Mouse (Mus musculus) midbrain, embryonic 16.5 days (tissue): ENCODE results near the gene Nufip2. TPM values are rescaled to one million over a fixed set of nuclear protein-coding genes. Genes with fewer than 3 reads are reported as not detected.
"Not testable (repeated sequence)": the region's sequence is repeated elsewhere in the genome, so short reads cannot be mapped to it uniquely, and the experiment has no call there.

Source experiments
- ATAC-seq: fragments of 200-750 bp; cut with Nextera tagmentation; 2 replicates; pipeline ENCODE4 v1.8.0; 2017; ENCODE audit warnings: moderate TSS enrichment
- H3K27ac ChIP-seq: fragments of 300-500 bp; sonication (generic); 2 replicates; pipeline ENCODE4 v1.5.1; 2014; ENCODE audit warnings: mild to moderate bottlenecking, low read length, mixed read lengths
- H3K27me3 ChIP-seq: fragments of 300-500 bp; sonication (generic); 2 replicates; pipeline ENCODE4 v1.6.1; 2014; ENCODE audit warnings: low read depth, low read length, mixed read lengths; ENCODE audit not compliant: control insufficient read depth, insufficient read depth
- H3K36me3 ChIP-seq: fragments of 300-500 bp; sonication (generic); 2 replicates; pipeline ENCODE4 v1.6.1; 2014; ENCODE audit warnings: mild to moderate bottlenecking, low read length, moderate library complexity, mixed read lengths; ENCODE audit not compliant: control insufficient read depth, insufficient read depth
- H3K4me1 ChIP-seq: fragments of 300-500 bp; sonication (generic); 2 replicates; pipeline ENCODE4 v1.6.1; 2014; ENCODE audit warnings: mild to moderate bottlenecking, low read length, mixed read lengths; ENCODE audit not compliant: control insufficient read depth, insufficient read depth
- H3K4me2 ChIP-seq: fragments of 300-500 bp; sonication (generic); 2 replicates; pipeline ENCODE4 v1.6.1; 2014; ENCODE audit warnings: mild to moderate bottlenecking, low read length, mixed read lengths
- H3K4me3 ChIP-seq: fragments of 300-500 bp; sonication (generic); 2 replicates; pipeline ENCODE4 v1.5.1; 2014; ENCODE audit warnings: low read depth, mild to moderate bottlenecking, low read length, moderate library complexity, mixed read lengths
- H3K9ac ChIP-seq: fragments of 300-500 bp; sonication (generic); 2 replicates; pipeline ENCODE4 v1.6.1; 2014; ENCODE audit warnings: low read depth, low read length, mixed read lengths
- H3K9me3 ChIP-seq: fragments of 300-500 bp; sonication (generic); replicated peaks from 2 replicates; pipeline ENCODE4 v1.6.1; 2014; ENCODE audit warnings: mild to moderate bottlenecking, low read length, mixed read lengths; ENCODE audit not compliant: control insufficient read depth, poor library complexity, severe bottlenecking
- WGBS: fragments of 180-500 bp; shearing (Covaris S2); extraction: QIAGEN DNeasy Blood & Tissue Kit; methylation state at CpG from one replicate; pipeline ENCODE4 v1.1.7; 2014; 5-methylcytosine and 5-hydroxymethylcytosine counted together
- polyA plus RNA-seq: library from polyadenylated mRNA; unstranded; fragments of >200 nt; fragmentation: Nextera tagmentation; extraction: Ambion mirVana; gene quantifications from 2 replicates; pipeline ENCODE4 v1.2.1, GENCODE M21; 2015

The Nufip2 gene
- polyA plus RNA-seq, 1 experiment from 2014 or later: 3.2 TPM

GRCm38 (mm10) chr11:77665384-77665783 is 20.6 kb upstream of the Nufip2 start:
- not testable (repeated sequence) for ATAC-seq, H3K27ac ChIP-seq, H3K9me3 ChIP-seq, H3K9ac ChIP-seq, H3K4me3 ChIP-seq, H3K4me1 ChIP-seq, H3K36me3 ChIP-seq, H3K27me3 ChIP-seq, H3K4me2 ChIP-seq
- WGBS: 76% methylated on average over 5 of the region's 5 CpGs

GRCm38 (mm10) chr11:77666766-77667165 is 19.2 kb upstream of the Nufip2 start:
- H3K9ac ChIP-seq, H3K4me1 ChIP-seq, ATAC-seq, H3K4me3 ChIP-seq, H3K4me2 ChIP-seq, H3K27me3 ChIP-seq, H3K27ac ChIP-seq, H3K36me3 ChIP-seq, H3K9me3 ChIP-seq: not testable (repeated sequence)
- 93% methylated on average over 8 of the region's 8 CpGs for WGBS

GRCm38 (mm10) chr11:77672746-77673145 is 13.2 kb upstream of the Nufip2 start:
- H3K4me1 ChIP-seq: no peaks in the 10 kb centered on the region
- 92% methylated on average over 2 of the region's 2 CpGs for WGBS
- 0 out of 2 replicates have a peak, but pooled peaks cover 5% of the 10 kb centered on the region for H3K9me3 ChIP-seq
- no peak overlapping the region for H3K27ac ChIP-seq
- no peaks in the 10 kb centered on the region for H3K36me3 ChIP-seq
- H3K4me2 ChIP-seq: no peak overlapping the region
- H3K4me3 ChIP-seq: no peak overlapping the region
- no peak for ATAC-seq
- no peak overlapping the region for H3K9ac ChIP-seq
- H3K27me3 ChIP-seq: no peaks in the 10 kb centered on the region

- H3K9ac ChIP-seq: no peak overlapping the region
- no peaks in the 10 kb centered on the region for H3K36me3 ChIP-seq
- 73% methylated on average over 4 of the region's 4 CpGs for WGBS
- no peak for ATAC-seq
- H3K4me3 ChIP-seq: no peak overlapping the region
- no peaks in the 10 kb centered on the region for H3K27me3 ChIP-seq
- no peak overlapping the region for H3K4me2 ChIP-seq
- no peak overlapping the region for H3K27ac ChIP-seq
- 0 out of 2 replicates have a peak, but pooled peaks cover 5% of the 10 kb centered on the region for H3K9me3 ChIP-seq
- no peaks in the 10 kb centered on the region for H3K4me1 ChIP-seq
Measured at GRCm38 (mm10) chr11:77673428-77673991, 12.4 kb upstream of the Nufip2 start.

GRCm38 (mm10) chr11:77680018-77680417 is 5.9 kb upstream of the Nufip2 start:
- Histone ChIP-seq H3K27me3 (no peaks in the 10 kb centered on the region), H3K9me3 (no peaks in the 10 kb centered on the region), H3K4me1 (peaks cover 2% of the 10 kb centered on the region; the same call in 1 of the 2 replicates), H3K4me3 (no peak overlapping the region), H3K9ac (no peak overlapping the region), H3K36me3 (no peaks in the 10 kb centered on the region), H3K4me2 (no peak overlapping the region), H3K27ac (no peak overlapping the region)
- WGBS: 3% methylated on average over 2 of the region's 2 CpGs
- no peak for ATAC-seq

GRCm38 (mm10) chr11:77684896-77685295 is 1.1 kb upstream of the Nufip2 start:
- WGBS: 60% methylated on average over 2 of the region's 2 CpGs
- Histone ChIP-seq H3K4me3 (no peak overlapping the region), H3K27me3 (no peaks in the 10 kb centered on the region), H3K9me3 (no peaks in the 10 kb centered on the region), H3K27ac (no peak overlapping the region), H3K36me3 (no peaks in the 10 kb centered on the region), H3K4me1 (peaks cover 11% of the 10 kb centered on the region), H3K4me2 (no peak overlapping the region), H3K9ac (no peak overlapping the region)
- no peak for ATAC-seq

GRCm38 (mm10) chr11:77686346-77686840 is 438 bp downstream of the Nufip2 start:
- H3K9me3 ChIP-seq: no peaks in the 10 kb centered on the region
- H3K4me1 ChIP-seq: peaks cover 11% of the 10 kb centered on the region
- H3K4me3 ChIP-seq: peak overlapping the region; percentile 99
- under 1% methylated on average over 27 of the region's 30 CpGs for WGBS
- no peaks in the 10 kb centered on the region for H3K36me3 ChIP-seq
- peak overlapping the region; percentile 96 for H3K27ac ChIP-seq
- peak; percentile 58 for ATAC-seq
- peak overlapping the region; percentile 94 for H3K9ac ChIP-seq
- peak overlapping the region; percentile 81 for H3K4me2 ChIP-seq
- H3K27me3 ChIP-seq: no peaks in the 10 kb centered on the region

GRCm38 (mm10) chr11:77686841-77687540 is 1.0 kb downstream of the Nufip2 start:
- H3K36me3 ChIP-seq: 0 out of 2 replicates have a peak, but pooled peaks cover 3% of the 10 kb centered on the region
- under 1% methylated on average over 48 of the region's 76 CpGs for WGBS
- H3K27me3 ChIP-seq: no peaks in the 10 kb centered on the region

GRCm38 (mm10) chr11:77687541-77688131 is 1.7 kb downstream of the Nufip2 start:
- Histone ChIP-seq H3K4me2 (peak overlapping the region; percentile 81), H3K4me3 (peak overlapping the region; percentile 99), H3K9me3 (no peaks in the 10 kb centered on the region), H3K9ac (peak overlapping the region; percentile 94), H3K36me3 (0 out of 2 replicates have a peak, but pooled peaks cover 8% of the 10 kb centered on the region), H3K27me3 (no peaks in the 10 kb centered on the region), H3K4me1 (peaks cover 11% of the 10 kb centered on the region), H3K27ac (peak overlapping the region; percentile 96)
- ATAC-seq: no peak
- WGBS: 1% methylated on average over 19 of the region's 40 CpGs

More at GRCm38 (mm10) chr11:77686841-77687540, 1.0 kb downstream of the Nufip2 start:
- peak overlapping the region; percentile 99 for H3K4me3 ChIP-seq
- peaks cover 11% of the 10 kb centered on the region for H3K4me1 ChIP-seq
- H3K27ac ChIP-seq: peak overlapping the region; percentile 96
- H3K4me2 ChIP-seq: peak overlapping the region; percentile 81
- peak overlapping the region; percentile 94 for H3K9ac ChIP-seq
- H3K9me3 ChIP-seq: no peaks in the 10 kb centered on the region
- ATAC-seq: no peak
